Mouse (Mus musculus) liver, adult (tissue): ENCODE measurements around the gene Ncbp1.
A peak's percentile ranks its signal among the peaks of the same experiment; 100 is the strongest.

Experiments
- GATA4 ChIP-seq: IDR thresholded peaks from 2 replicates; pipeline ENCODE4 v1.6.1; 2014; ENCODE audit warnings: mild to moderate bottlenecking, low read length; ENCODE audit not compliant: insufficient replicate concordance

Ncbp1 gene

GRCm38 (mm10) chr4:46176313-46176712, 37.9 kb downstream of the Ncbp1 start:
- TF ChIP-seq GATA4, result no peak

GRCm38 (mm10) chr4:46177018-46177417, 38.6 kb downstream of the Ncbp1 start:
- no peak for TF ChIP-seq GATA4

- TF ChIP-seq GATA4, result no peak
Observed at GRCm38 (mm10) chr4:46177496-46177895, 39.1 kb downstream of the Ncbp1 start.

- no peak for TF ChIP-seq GATA4
Observed at GRCm38 (mm10) chr4:46181168-46181567, 42.8 kb downstream of the Ncbp1 start.

- TF ChIP-seq GATA4, result no peak
Observed at GRCm38 (mm10) chr4:46182181-46182580, 43.8 kb downstream of the Ncbp1 start.

- TF ChIP-seq GATA4, result no peak
Observed at GRCm38 (mm10) chr4:46185423-46185822, 47.0 kb downstream of the Ncbp1 start.

- no peak for TF ChIP-seq GATA4
Observed at GRCm38 (mm10) chr4:46185890-46186289, 47.5 kb downstream of the Ncbp1 start.

GRCm38 (mm10) chr4:46186466-46186865, 48.1 kb downstream of the Ncbp1 start:
- TF ChIP-seq GATA4, result no peak

GRCm38 (mm10) chr4:46195781-46196487, 57.5 kb downstream of the Ncbp1 start, which contains the start of gene Xpa:
Xpa (minus strand) TSS chr4:46196311.
- 0 out of 2 replicates have a peak, but pooled peaks have one; percentile 16 for TF ChIP-seq GATA4

GRCm38 (mm10) chr4:46196513-46196912, 58.1 kb downstream of the Ncbp1 start:
- no peak for TF ChIP-seq GATA4

GRCm38 (mm10) chr4:46198064-46198463, 59.7 kb downstream of the Ncbp1 start:
- TF ChIP-seq GATA4, result no peak

- TF ChIP-seq GATA4, result 0 out of 2 replicates have a peak, but pooled peaks have one; percentile 49
Observed at GRCm38 (mm10) chr4:46201834-46202561, 63.6 kb downstream of the Ncbp1 start.

GRCm38 (mm10) chr4:46202562-46203126, 64.2 kb downstream of the Ncbp1 start:
- no peak for TF ChIP-seq GATA4

- no peak for TF ChIP-seq GATA4
Observed at GRCm38 (mm10) chr4:46221090-46221489, 82.7 kb downstream of the Ncbp1 start.
